Mouse (Mus musculus): ENCODE measurements around the gene Actl7a. TPM values are rescaled to one million over a fixed set of nuclear protein-coding genes. Genes with fewer than 3 reads are reported as not detected.

Actl7a gene
- polyA plus RNA-seq, 1 experiment from 2014 or later: not detected

- Histone ChIP-seq H3K9ac (ENCODE audit: low read length) (no peak overlapping the region), H3K4me1 (ENCODE audit: control insufficient read depth, insufficient read depth, low read length) (no peaks in the 10 kb centered on the region), H3K4me2 (ENCODE audit: low read depth) (no peak overlapping the region), H3K36me3 (ENCODE audit: control insufficient read depth, insufficient read depth, low read length) (peaks cover 4% of the 10 kb centered on the region; the same call in 1 of the 2 replicates), H3K9me3 (ENCODE audit: control insufficient read depth, low read length) (no peaks in the 10 kb centered on the region), H3K27ac (ENCODE audit: low read depth, low read length) (no peak overlapping the region), H3K4me3 (ENCODE audit: low read depth, low read length) (no peak overlapping the region), H3K27me3 (ENCODE audit: control insufficient read depth, insufficient read depth, low read length) (no peaks in the 10 kb centered on the region)
- ATAC-seq (ENCODE audit: insufficient read depth, low FRiP score, low TSS enrichment) (no peak), DNase-seq (ENCODE audit: low spot score) (no peak)
- WGBS: 87% methylated on average over 4 of the region's 4 CpGs
Measured at GRCm38 (mm10) chr4:56742698-56743097, 515 bp upstream of the Actl7a start.

GRCm38 (mm10) chr4:56746345-56746744, 3.1 kb downstream of the Actl7a start:
- WGBS: 95% methylated on average over 2 of the region's 2 CpGs
- no peak for ATAC-seq (ENCODE audit: insufficient read depth, low FRiP score, low TSS enrichment)
- DNase-seq (ENCODE audit: low spot score): no peak
- no peak overlapping the region for H3K4me2 ChIP-seq (ENCODE audit: low read depth)
- H3K9me3 ChIP-seq (ENCODE audit: control insufficient read depth, low read length): no peaks in the 10 kb centered on the region
- H3K9ac ChIP-seq (ENCODE audit: low read length): no peak overlapping the region
- H3K36me3 ChIP-seq (ENCODE audit: control insufficient read depth, insufficient read depth, low read length): peaks cover 15% of the 10 kb centered on the region; the same call in 1 of the 2 replicates
- H3K27me3 ChIP-seq (ENCODE audit: control insufficient read depth, insufficient read depth, low read length): no peaks in the 10 kb centered on the region
- H3K4me1 ChIP-seq (ENCODE audit: control insufficient read depth, insufficient read depth, low read length): no peaks in the 10 kb centered on the region
- no peak overlapping the region for H3K4me3 ChIP-seq (ENCODE audit: low read depth, low read length)
- H3K27ac ChIP-seq (ENCODE audit: low read depth, low read length): no peak overlapping the region

- Histone ChIP-seq H3K36me3 (ENCODE audit: control insufficient read depth, insufficient read depth, low read length) (peaks cover 19% of the 10 kb centered on the region; the same call in 1 of the 2 replicates), H3K4me2 (ENCODE audit: low read depth) (no peak overlapping the region), H3K27ac (ENCODE audit: low read depth, low read length) (no peak overlapping the region), H3K9ac (ENCODE audit: low read length) (no peak overlapping the region), H3K27me3 (ENCODE audit: control insufficient read depth, insufficient read depth, low read length) (no peaks in the 10 kb centered on the region), H3K9me3 (ENCODE audit: control insufficient read depth, low read length) (no peaks in the 10 kb centered on the region), H3K4me3 (ENCODE audit: low read depth, low read length) (no peak overlapping the region), H3K4me1 (ENCODE audit: control insufficient read depth, insufficient read depth, low read length) (no peaks in the 10 kb centered on the region)
- DNase-seq (ENCODE audit: low spot score) (no peak), ATAC-seq (ENCODE audit: insufficient read depth, low FRiP score, low TSS enrichment) (no peak)
- WGBS: 95% methylated on average over 9 of the region's 9 CpGs
Measured at GRCm38 (mm10) chr4:56747456-56747855, 4.2 kb downstream of the Actl7a start.

GRCm38 (mm10) chr4:56756021-56756420, 12.8 kb downstream of the Actl7a start:
- Histone ChIP-seq H3K4me3 (ENCODE audit: low read depth, low read length) (no peak overlapping the region), H3K9me3 (ENCODE audit: control insufficient read depth, low read length) (no peaks in the 10 kb centered on the region), H3K4me2 (ENCODE audit: low read depth) (no peak overlapping the region), H3K27me3 (ENCODE audit: control insufficient read depth, insufficient read depth, low read length) (no peaks in the 10 kb centered on the region), H3K9ac (ENCODE audit: low read length) (no peak overlapping the region), H3K27ac (ENCODE audit: low read depth, low read length) (no peak overlapping the region), H3K4me1 (ENCODE audit: control insufficient read depth, insufficient read depth, low read length) (no peaks in the 10 kb centered on the region), H3K36me3 (ENCODE audit: control insufficient read depth, insufficient read depth, low read length) (peaks cover 29% of the 10 kb centered on the region)
- DNase-seq (ENCODE audit: low spot score) (no peak), ATAC-seq (ENCODE audit: insufficient read depth, low FRiP score, low TSS enrichment) (no peak)
- 94% methylated on average over 5 of the region's 5 CpGs for WGBS

- Histone ChIP-seq H3K4me1 (ENCODE audit: control insufficient read depth, insufficient read depth, low read length) (no peaks in the 10 kb centered on the region), H3K9me3 (ENCODE audit: control insufficient read depth, low read length) (no peaks in the 10 kb centered on the region), H3K27ac (ENCODE audit: low read depth, low read length) (no peak overlapping the region), H3K36me3 (ENCODE audit: control insufficient read depth, insufficient read depth, low read length) (peaks cover 23% of the 10 kb centered on the region), H3K27me3 (ENCODE audit: control insufficient read depth, insufficient read depth, low read length) (no peaks in the 10 kb centered on the region), H3K4me3 (ENCODE audit: low read depth, low read length) (no peak overlapping the region), H3K9ac (ENCODE audit: low read length) (no peak overlapping the region), H3K4me2 (ENCODE audit: low read depth) (no peak overlapping the region)
- ATAC-seq (ENCODE audit: insufficient read depth, low FRiP score, low TSS enrichment) (no peak), DNase-seq (ENCODE audit: low spot score) (no peak)
- WGBS: 94% methylated on average over 10 of the region's 10 CpGs
Measured at GRCm38 (mm10) chr4:56756966-56757600, 13.9 kb downstream of the Actl7a start.

- Histone ChIP-seq H3K9me3 (ENCODE audit: control insufficient read depth, low read length) (no peaks in the 10 kb centered on the region), H3K9ac (ENCODE audit: low read length) (no peak overlapping the region), H3K27me3 (ENCODE audit: control insufficient read depth, insufficient read depth, low read length) (no peaks in the 10 kb centered on the region), H3K4me2 (ENCODE audit: low read depth) (no peak overlapping the region), H3K4me3 (ENCODE audit: low read depth, low read length) (no peak overlapping the region), H3K36me3 (ENCODE audit: control insufficient read depth, insufficient read depth, low read length) (peaks cover 22% of the 10 kb centered on the region), H3K4me1 (ENCODE audit: control insufficient read depth, insufficient read depth, low read length) (no peaks in the 10 kb centered on the region), H3K27ac (ENCODE audit: low read depth, low read length) (no peak overlapping the region)
- ATAC-seq (ENCODE audit: insufficient read depth, low FRiP score, low TSS enrichment): no peak
- no peak for DNase-seq (ENCODE audit: low spot score)
- WGBS: 94% methylated on average over 1 of the region's 1 CpGs
Measured at GRCm38 (mm10) chr4:56757693-56758092, 14.5 kb downstream of the Actl7a start.

- Histone ChIP-seq H3K9ac (ENCODE audit: low read length) (no peak overlapping the region), H3K9me3 (ENCODE audit: control insufficient read depth, low read length) (no peaks in the 10 kb centered on the region), H3K27me3 (ENCODE audit: control insufficient read depth, insufficient read depth, low read length) (no peaks in the 10 kb centered on the region), H3K4me1 (ENCODE audit: control insufficient read depth, insufficient read depth, low read length) (no peaks in the 10 kb centered on the region), H3K27ac (ENCODE audit: low read depth, low read length) (no peak overlapping the region), H3K36me3 (ENCODE audit: control insufficient read depth, insufficient read depth, low read length) (peaks cover 23% of the 10 kb centered on the region), H3K4me3 (ENCODE audit: low read depth, low read length) (no peak overlapping the region), H3K4me2 (ENCODE audit: low read depth) (no peak overlapping the region)
- 84% methylated on average over 4 of the region's 5 CpGs for WGBS
- DNase-seq (ENCODE audit: low spot score): no peak
- ATAC-seq (ENCODE audit: insufficient read depth, low FRiP score, low TSS enrichment): no peak
Measured at GRCm38 (mm10) chr4:56767861-56768284, 24.7 kb downstream of the Actl7a start.

GRCm38 (mm10) chr4:56768913-56769312, 25.7 kb downstream of the Actl7a start:
- WGBS: 94% methylated on average over 7 of the region's 7 CpGs

GRCm38 (mm10) chr4:56771065-56771464, 27.9 kb downstream of the Actl7a start:
- DNase-seq (ENCODE audit: low spot score) (no peak), ATAC-seq (ENCODE audit: insufficient read depth, low FRiP score, low TSS enrichment) (no peak)
- H3K36me3 ChIP-seq (ENCODE audit: control insufficient read depth, insufficient read depth, low read length): peaks cover 23% of the 10 kb centered on the region

More at GRCm38 (mm10) chr4:56768913-56769312, 25.7 kb downstream of the Actl7a start:
- peaks cover 25% of the 10 kb centered on the region for H3K36me3 ChIP-seq (ENCODE audit: control insufficient read depth, insufficient read depth, low read length)
- H3K9me3 ChIP-seq (ENCODE audit: control insufficient read depth, low read length): no peaks in the 10 kb centered on the region
- H3K27ac ChIP-seq (ENCODE audit: low read depth, low read length): no peak overlapping the region
- no peaks in the 10 kb centered on the region for H3K27me3 ChIP-seq (ENCODE audit: control insufficient read depth, insufficient read depth, low read length)
- no peak overlapping the region for H3K4me3 ChIP-seq (ENCODE audit: low read depth, low read length)
- no peak overlapping the region for H3K9ac ChIP-seq (ENCODE audit: low read length)
- no peaks in the 10 kb centered on the region for H3K4me1 ChIP-seq (ENCODE audit: control insufficient read depth, insufficient read depth, low read length)
- DNase-seq (ENCODE audit: low spot score) (no peak), ATAC-seq (ENCODE audit: insufficient read depth, low FRiP score, low TSS enrichment) (no peak)
- H3K4me2 ChIP-seq (ENCODE audit: low read depth): no peak overlapping the region

More at GRCm38 (mm10) chr4:56771065-56771464, 27.9 kb downstream of the Actl7a start:
- Histone ChIP-seq H3K4me1 (ENCODE audit: control insufficient read depth, insufficient read depth, low read length) (no peaks in the 10 kb centered on the region), H3K4me3 (ENCODE audit: low read depth, low read length) (no peak overlapping the region), H3K9me3 (ENCODE audit: control insufficient read depth, low read length) (no peaks in the 10 kb centered on the region), H3K27me3 (ENCODE audit: control insufficient read depth, insufficient read depth, low read length) (no peaks in the 10 kb centered on the region), H3K27ac (ENCODE audit: low read depth, low read length) (no peak overlapping the region), H3K9ac (ENCODE audit: low read length) (no peak overlapping the region), H3K4me2 (ENCODE audit: low read depth) (no peak overlapping the region)
- 71% methylated on average over 1 of the region's 1 CpGs for WGBS
